Mouse (Mus musculus): ENCODE data around the gene 1700001C19Rik.

GRCm38 (mm10) chr17:47442271-47442670 is 5.1 kb upstream of the 1700001C19Rik start:
- TF ChIP-seq CTCF (IDR thresholded peaks at IDR 0.05; ENCODE audit: control insufficient read depth, insufficient read depth, insufficient read length): no peak
- TF ChIP-seq FOSL1 (IDR thresholded peaks at IDR 0.05; ENCODE audit: insufficient read depth, low read length, poor library complexity, severe bottlenecking): no peak
- no peak for TF ChIP-seq MAX (IDR thresholded peaks at IDR 0.05)
- TF ChIP-seq USF1 (IDR thresholded peaks at IDR 0.05; ENCODE audit: low read depth): no peak
- no peak for TF ChIP-seq MYOD1 (IDR thresholded peaks at IDR 0.05; ENCODE audit: control insufficient read depth, insufficient read length, low read depth)
